Mouse (Mus musculus) embryo, embryonic 10.5 days (tissue): ENCODE results near the gene Limch1.

Experiments used
- DNase-seq: peaks from one replicate; pipeline ENCODE4 v3.0.0-alpha.2; 2015; ENCODE audit warnings: low spot score

Gene Limch1

DNA sequence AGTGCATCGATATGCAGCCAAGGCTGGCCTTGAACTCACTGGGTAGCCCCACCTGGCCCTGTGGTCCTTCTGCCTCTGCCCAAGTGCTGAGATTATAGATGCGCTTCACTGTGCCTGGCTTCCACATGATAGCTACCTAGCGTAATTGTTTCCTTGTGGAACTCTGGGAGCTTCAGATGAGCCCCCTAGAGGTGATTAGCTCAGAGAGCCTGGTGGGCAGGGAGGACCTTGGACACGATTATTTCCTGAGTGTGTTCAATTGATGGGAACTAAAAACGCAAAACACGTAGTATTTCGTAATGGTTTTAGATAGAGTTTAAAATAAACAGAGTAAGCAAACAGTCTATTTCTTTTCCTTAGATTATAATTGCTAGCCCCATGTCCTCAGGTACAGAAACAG lies 287.0 kb downstream of the Limch1 start:
- DNase-seq: no peak

DNA sequence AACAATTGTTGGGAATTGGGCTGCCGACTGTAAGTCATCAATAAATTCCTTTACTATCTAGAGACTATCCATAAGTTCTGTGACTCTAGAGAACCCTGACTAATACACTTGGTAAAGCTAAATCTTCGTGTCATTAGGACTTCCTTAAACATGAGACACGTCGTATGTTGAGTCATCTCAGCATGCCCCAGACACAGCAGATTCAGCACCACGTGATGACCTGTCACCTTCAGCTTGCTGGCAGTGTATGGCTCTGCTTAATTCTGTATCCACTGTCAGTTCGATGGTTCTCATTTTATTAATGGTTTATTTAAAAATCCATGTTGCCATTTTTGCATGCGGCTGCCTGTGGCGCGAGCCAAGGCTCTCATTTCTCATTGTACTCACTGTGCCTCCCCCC lies 298.3 kb downstream of the Limch1 start:
- DNase-seq: no peak

DNA sequence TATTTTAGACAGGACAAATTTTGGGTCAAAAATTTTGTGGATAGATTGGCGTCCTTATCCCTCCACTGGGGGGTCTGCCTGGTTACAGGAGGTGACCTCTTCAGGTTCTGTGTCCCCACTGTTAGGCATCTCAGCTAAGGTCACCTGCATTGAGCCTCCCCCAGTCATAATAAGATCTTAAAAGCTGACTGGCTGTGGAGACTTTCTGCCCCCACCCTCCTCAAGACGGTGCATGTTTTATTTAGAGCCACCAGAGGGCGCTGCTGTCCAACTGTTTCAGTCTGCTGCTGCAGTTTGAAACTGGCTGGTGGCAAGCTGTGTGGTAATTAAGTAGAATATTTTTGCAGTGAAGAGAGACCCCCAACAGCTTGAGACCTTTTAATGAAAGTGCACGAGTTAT lies 302.4 kb downstream of the Limch1 start:
- peak; percentile 83 for DNase-seq

- no peak for DNase-seq
Observed at GRCm38 (mm10) chr5:67057803-67058202, 312.2 kb downstream of the Limch1 start.

- no peak for DNase-seq
Observed at GRCm38 (mm10) chr5:67060519-67060918, 314.9 kb downstream of the Limch1 start.

DNA sequence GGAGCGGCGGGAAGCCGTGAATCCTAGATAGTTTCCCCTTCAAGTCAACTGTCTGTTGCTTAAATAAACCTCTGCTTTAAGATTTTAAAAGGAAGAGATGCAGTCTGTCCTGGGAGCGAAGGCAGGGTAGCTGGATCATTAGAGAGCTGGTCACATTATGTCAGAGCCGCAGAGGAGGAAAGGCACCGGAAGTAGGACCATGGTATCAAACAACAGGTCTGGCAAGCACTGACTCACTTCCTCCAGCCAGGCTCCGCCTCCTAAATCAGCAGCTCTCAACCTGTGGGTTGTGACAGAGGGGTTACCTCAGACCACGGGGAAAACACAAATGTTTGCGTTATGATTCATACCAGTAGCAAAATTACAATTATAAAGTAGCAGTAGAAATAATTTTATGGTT lies 318.0 kb downstream of the Limch1 start:
- no peak for DNase-seq

- DNase-seq: no peak
Observed at GRCm38 (mm10) chr5:67083117-67083516, 337.5 kb downstream of the Limch1 start.

GRCm38 (mm10) chr5:67090856-67091255 lies 345.2 kb downstream of the Limch1 start:
- no peak for DNase-seq

- DNase-seq: no peak
Observed at GRCm38 (mm10) chr5:67091766-67092165, 346.1 kb downstream of the Limch1 start.

DNA sequence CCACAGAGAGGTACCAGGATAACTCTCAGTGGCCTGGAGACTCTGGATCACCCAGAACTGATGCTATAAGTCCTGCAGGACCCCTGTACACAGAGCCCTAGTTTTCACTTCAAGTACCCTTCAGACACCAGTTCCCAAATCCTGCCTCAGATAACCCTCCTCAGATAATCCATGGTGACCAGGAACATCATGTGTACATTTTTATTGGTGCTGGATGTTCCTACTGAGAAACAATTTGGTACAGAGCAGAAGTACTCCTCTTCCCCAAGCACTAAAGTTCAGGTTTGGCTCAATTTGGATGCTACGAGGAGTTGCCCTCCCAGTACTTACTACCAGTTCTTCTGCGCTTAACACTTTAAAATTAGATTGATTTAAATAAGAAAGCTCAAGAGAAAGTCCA lies 348.4 kb downstream of the Limch1 start:
- DNase-seq: peak; percentile 24

DNA sequence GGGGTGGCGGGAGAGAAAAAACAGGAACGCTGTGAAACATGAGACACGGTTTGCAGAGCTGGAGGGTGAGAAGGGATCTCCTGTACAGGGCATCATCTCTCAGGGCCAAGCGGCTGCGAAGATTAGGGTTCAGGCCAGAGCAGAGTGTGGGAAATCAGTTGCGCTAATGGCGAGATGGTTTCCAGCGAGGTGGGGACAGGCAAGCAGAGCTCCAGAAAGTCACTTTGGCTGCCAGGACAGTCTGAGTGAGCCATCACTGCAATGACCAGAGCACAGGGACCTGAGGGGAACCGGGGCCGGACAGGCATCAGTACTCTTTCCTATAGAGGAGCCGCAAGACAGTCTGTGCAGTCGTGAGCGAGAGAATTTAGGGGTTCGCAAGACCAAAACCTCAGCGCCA lies 349.5 kb downstream of the Limch1 start:
- no peak for DNase-seq

DNA sequence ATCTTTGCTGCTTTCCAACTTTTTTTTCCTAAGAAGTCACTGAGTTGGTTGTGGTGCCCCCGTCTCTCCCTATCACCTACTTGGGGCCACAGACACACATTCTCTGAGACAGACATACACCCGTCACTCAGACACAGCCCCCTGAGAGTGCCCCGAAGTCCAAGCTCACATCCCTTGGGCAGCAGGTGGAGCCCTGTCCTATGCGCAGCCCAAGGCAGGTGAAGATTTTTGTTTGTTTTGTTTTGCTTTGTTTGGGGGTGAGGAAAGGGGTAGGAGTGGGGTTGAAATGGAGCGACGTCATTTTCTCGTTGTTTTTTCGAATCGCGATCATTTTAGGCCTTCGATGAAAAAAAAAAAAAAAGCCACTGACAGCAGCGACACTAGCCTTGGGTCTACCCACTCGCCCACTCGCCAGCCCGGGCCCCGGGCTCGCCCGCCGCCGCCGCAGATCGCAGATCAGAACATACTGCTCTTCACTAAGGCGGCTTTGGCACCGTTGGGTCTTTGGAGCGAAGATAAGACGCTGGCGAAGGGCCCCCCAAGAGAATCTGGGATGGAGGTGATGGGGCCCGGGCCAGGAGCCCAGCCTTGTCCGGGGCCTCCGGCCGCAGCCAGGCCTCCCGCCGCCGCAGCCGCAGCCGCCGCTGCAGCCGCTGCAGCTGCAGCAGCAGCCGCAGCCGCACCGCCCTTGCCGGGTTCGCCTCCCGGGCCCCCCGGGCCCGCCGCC lies 350.2 kb downstream of the Limch1 start:
- DNase-seq: peak; percentile 49

GRCm38 (mm10) chr5:67096378-67096771 lies 350.7 kb downstream of the Limch1 start:
- peak; percentile 60 for DNase-seq

DNA sequence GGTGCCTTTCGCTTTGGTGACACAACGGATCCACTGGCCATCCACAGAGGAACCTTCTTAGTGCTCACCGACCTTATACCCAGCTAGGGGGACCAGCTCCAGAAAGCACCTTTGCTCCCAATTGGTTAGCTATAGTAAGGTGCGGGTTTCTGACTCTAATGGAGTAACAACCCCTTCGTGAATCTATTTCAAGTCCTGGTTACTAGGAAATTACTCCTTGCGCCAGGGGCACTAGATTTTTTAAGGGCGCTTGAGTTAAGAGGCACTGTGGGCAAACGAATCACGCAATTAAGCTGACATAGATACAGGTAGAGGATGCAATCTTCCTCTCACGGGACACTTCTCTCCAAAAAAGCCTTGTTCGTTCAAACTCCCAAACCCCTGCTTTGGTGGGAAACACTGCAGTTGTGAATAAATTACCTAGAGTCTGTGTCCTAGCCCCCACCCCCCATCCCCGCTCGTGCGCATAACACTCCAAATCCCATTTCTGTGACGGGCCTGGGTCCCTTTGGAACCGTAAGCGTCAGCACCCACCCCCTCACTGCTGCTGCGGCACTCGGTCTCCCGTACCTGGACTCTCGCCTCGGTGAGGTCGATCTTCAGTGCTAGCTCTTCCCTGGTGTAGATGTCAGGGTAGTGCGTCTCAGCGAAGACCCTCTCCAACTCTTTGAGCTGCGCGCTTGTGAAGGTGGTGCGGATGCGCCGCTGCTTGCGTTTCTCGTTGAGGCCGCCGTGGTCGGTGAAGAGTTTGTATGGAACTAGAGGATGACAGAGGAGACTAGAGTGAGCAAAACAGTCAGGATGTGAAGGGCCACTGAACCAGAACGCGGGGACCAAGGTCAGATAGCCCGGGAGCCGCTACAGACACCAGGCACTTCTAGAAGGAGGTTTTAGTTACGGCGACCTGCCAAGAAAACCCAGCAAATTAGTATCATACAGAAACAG lies 351.8 kb downstream of the Limch1 start:
- peak; percentile 56 for DNase-seq

- peak; percentile 46 for DNase-seq
Observed at GRCm38 (mm10) chr5:67098051-67098732, 352.6 kb downstream of the Limch1 start.

- peak; percentile 69 for DNase-seq
Observed at GRCm38 (mm10) chr5:67098733-67099323, 353.2 kb downstream of the Limch1 start, which contains the start of gene Phox2b. TSS of gene Phox2b (minus strand) at chr5:67099301.

DNA sequence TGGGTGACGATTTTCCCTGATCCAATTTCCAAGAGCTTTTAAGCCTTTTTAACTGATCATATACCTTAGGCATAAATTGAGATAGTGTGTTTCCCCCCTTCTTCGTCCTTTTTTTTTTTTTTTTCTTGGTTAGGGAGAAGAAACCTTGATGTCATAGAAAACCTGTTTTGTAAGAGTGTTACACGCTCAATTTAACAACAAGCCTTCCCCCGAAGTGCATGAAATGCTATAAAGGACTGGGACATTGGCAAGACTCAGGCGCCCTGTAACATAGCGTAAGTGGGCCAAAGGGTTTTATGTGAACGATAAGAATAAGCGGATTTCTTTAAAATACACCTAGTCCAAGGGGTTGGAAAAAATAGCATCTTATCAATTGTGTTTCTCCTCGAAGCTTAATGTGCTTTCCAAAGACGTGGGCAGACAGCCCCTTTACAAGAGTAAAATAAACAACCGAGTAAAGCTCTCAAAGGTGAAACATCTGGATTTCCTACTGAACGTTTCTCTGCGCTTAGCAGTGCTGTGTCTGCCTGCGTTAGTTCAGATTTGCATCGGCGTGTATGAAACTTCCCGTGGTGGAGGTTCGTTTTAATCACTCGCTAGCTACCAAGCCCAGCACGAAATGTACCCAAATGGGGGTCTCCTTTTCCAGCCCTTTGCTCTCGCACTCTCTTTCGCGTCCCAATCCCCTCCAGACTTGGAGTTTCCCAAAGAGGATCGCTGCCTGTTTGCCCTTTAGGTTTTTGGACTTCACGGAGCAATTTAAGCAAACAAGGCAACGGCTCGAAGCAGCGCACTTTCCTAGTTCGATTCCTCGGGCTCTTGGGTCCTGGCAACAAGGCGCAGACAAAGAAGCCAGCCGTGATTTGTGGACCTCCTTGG lies 354.0 kb downstream of the Limch1 start:
- peak; percentile 75 for DNase-seq

DNA sequence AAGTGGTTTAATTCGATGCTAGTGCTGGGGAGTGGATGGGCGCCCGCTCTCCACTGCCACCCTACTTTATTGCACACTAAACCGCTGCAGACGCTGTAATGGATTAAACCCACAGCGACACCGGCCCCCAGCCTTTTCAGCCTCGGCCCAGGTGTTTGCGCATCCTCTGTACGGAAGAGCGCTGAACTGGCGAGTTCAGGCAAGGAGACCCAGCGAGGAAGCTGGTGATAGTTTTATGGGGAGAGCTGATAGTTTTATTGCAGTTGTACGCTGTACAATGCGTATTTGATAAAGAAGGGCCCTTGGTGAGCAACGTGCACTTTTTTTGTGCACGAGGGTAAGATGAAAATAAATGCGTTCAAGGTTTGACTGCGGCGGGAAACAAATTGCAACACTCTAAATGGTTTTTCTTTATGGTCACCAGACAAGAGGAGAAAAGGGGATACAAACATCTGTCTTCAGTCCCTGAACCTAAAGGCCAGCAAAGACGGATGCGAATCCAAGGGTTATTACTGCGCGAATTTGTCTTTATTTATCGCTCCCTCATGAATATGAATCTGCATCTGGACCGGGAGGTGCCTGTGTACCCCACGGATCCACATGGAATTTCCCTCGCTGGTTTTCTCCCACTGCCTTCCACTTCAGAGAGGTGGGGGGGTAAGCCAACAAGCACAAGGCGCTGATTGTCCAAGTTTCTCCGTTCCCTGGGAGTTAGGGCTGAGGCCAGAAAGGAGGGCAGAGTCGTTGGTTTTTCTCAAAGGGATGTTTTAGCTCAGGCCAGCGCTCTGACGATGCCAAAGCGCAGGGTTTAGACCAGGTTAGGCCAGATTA lies 355.2 kb downstream of the Limch1 start:
- DNase-seq: peak; percentile 61

DNA sequence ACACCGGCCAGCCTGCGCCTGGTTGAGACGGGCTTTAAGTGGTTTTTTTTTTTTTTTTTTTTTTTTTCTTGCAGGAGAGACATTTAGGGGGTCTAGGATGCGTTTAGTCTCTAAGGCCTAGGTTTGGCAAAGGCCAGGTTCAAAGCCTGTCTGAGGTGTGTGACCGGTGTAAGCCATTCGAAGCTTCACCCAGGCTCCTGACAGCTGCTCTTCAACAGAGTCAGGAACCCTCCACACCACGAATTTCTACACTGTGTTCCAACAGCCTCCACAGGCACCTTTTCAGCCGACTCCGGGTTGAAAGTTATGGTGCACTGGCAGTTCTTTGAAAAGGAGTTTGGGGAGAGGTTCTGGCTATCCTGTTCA lies 355.8 kb downstream of the Limch1 start:
- peak; percentile 36 for DNase-seq
